Mouse (Mus musculus): Measurements from ENCODE around the gene Rnf213. TPM values are rescaled to one million over a fixed set of nuclear protein-coding genes. Genes with fewer than 3 reads are reported as not detected.

Rnf213 gene
- polyA plus RNA-seq (2012; rRNA removed; ENCODE audit: low replicate concordance), result 33.5 and 46.4 TPM in 2 replicates

DNA sequence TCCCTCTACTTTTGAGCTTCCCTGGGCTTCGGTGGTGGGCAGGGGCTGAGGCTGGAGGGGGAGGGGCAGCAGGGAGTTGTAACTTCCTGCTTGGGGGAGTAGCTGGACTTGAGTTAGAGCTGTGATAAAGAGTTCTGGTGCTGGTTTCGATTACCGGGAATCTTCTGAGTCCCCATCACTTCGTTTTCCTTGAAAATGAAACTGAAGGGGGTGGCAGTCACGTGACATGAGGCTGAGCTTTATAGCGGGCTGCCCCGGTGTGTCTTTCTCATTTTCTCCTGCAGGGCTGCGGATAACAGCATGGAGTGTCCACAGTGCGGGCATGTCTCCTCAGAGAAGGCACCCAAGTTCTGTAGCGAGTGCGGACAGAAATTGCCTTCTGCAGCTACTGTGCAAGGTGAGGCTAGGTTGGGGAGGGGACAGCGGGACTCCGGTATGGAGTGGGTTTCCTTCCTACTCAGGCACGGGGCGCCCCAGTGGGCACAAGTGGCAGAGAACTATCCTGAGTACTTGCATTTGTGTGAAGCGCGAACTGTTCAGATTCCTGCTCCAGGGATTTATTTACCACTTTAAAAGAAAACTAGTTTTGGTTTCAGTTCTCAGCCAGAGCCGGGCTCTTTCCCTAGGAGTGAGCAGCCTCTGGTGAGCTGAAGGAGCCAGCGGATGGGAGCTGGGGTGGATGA, at the start of gene Rnf213:
Gene Rnf213, plus strand, starts transcription at position 301 of the 683 bp plus-strand sequence.

DNA sequence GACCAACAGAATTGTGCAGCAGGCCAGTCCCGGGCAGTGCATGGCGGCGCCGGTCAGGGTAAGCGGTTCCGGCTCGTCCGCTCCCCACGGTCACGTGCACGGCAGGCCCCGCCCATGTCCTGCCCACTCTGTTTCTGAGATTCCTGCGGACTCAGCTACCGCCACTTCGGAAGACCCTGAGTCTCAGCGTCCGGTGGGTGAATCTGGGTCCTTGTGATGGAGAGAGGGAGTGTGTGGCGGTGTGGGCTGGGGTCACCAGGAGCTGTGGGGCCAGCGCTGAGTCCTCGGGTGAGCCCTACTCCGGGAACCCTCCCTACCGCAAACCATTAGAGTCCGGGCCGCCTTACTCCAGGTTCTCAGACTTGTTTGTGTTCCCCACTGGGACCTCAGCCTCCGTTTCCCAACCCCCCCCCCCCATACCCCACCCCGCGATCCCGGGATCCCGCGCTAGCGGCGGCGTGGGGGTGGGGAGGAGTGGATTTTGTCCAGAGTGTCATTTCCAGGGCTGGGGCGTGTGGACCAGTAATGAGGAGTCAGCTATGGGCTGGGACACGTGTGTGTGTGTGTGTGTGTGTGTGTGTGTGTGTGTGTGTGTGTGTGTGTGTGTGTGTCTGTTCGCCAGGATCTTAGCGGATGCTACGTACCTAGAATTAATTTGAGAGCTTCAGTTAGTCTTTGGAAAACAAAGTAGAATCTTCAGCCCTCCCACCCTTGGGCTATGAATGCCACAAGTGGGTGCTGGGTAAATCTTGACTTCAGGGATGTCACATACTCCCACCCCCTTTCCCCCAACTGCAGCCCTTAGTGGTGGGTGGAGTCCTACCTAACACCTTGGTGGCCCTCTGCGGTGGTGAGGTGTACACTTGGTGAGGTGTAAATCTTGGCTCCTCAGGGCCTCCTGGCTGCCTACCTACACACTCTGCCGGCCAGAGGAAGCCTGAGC, 37.2 kb upstream of the Rnf213 start, which contains the start of the genes Sgsh and Slc26a11:
Gene Sgsh, minus strand, starts transcription at position 94 of the 943 bp plus-strand sequence.
Gene Slc26a11, plus strand, starts transcription at position 115 of the 943 bp plus-strand sequence.

DNA sequence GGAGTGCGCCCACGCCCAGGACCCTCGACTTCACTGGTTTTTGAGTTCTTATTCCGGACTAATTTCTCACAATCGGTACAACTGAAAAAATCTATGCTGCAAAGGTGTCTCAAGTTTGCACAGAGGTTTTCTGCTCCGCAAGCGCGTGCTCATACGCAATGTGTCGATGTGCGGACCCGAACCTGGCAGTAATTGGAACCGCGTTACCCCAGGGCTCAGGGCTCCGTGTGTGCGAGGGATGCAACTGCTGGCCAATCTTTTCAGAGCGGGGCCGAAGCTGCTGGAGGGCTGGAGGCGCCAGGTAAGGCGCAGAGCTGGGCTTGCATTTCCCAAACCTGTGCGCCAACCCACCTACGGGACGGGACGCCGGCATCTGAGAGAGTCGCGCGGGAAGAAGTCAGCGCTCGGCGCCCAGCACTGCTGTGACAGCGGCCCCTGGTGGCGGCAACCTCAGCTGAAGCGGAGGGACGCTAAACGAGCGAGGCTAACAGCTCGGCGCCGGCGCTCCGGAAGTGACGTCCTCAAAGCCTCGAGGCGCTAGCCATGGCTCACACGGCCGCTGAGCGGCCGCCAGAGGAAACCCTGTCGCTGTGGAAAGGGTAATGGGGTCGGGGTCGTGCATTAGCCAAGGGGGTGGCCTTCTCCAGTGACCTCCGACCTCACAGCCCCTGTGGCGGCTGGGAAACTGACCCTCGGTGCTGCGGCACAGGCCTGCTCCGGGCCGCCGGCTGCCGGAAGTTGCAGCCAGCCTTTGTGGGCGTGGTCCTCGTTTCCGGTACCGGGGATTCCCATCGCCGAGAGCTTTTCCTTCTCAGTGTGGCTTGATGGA, 98.2 kb downstream of the Rnf213 start, which contains the start of gene Endov:
Gene Endov, plus strand, starts transcription at position 487 of the 829 bp plus-strand sequence.

Other genes starting within 250 kb of the Rnf213 start
- 11.2 and 26.1 TPM in 2 replicates for gene Tbc1d16, start 164.6 kb upstream of the Rnf213 start, polyA plus RNA-seq (2012; rRNA removed; ENCODE audit: low replicate concordance)
- 0.20 and 1.8 TPM in 2 replicates for gene Ccdc40, start 164.5 kb upstream of the Rnf213 start, polyA plus RNA-seq (2012; rRNA removed; ENCODE audit: low replicate concordance)
- gene Gaa, start 125.2 kb upstream of the Rnf213 start, polyA plus RNA-seq (2012; rRNA removed; ENCODE audit: low replicate concordance), result 180 and 243 TPM in 2 replicates
- 83.2 and 127 TPM in 2 replicates for gene Eif4a3, start 93.0 kb upstream of the Rnf213 start, polyA plus RNA-seq (2012; rRNA removed; ENCODE audit: low replicate concordance)
- gene Card14, start 85.3 kb upstream of the Rnf213 start, polyA plus RNA-seq (2012; rRNA removed; ENCODE audit: low replicate concordance), result 0.27 and 0.53 TPM in 2 replicates
- gene Sgsh, start 37.6 kb upstream of the Rnf213 start, polyA plus RNA-seq (2012; rRNA removed; ENCODE audit: low replicate concordance), result 34.0 and 43.9 TPM in 2 replicates
- gene Slc26a11, start 37.5 kb upstream of the Rnf213 start, polyA plus RNA-seq (2012; rRNA removed; ENCODE audit: low replicate concordance), result 21.1 and 27.0 TPM in 2 replicates
- 18.2 and 26.6 TPM in 2 replicates for gene Endov, start 98.2 kb downstream of the Rnf213 start, polyA plus RNA-seq (2012; rRNA removed; ENCODE audit: low replicate concordance)
- 0.17 and 7.0 TPM in 2 replicates for gene Nptx1, start 154.7 kb downstream of the Rnf213 start, polyA plus RNA-seq (2012; rRNA removed; ENCODE audit: low replicate concordance)
- gene Rptor, start 209.8 kb downstream of the Rnf213 start, polyA plus RNA-seq (2012; rRNA removed; ENCODE audit: low replicate concordance), result 25.8 and 35.7 TPM in 2 replicates